Mouse (Mus musculus) heart, embryonic 15.5 days (tissue): ENCODE measurements around the gene Ston2. TPM values are rescaled to one million over a fixed set of nuclear protein-coding genes. Genes with fewer than 3 reads are reported as not detected.

Source experiments
- ATAC-seq: fragments of 200-750 bp; cut with Nextera tagmentation; replicated peaks from 2 replicates; pipeline ENCODE4 v1.8.0; 2017; ENCODE audit warnings: low read depth, moderate TSS enrichment; ENCODE audit not compliant: insufficient number of reproducible peaks, insufficient read depth, low FRiP score
- H3K27ac ChIP-seq: fragments of 300-500 bp; sonication (generic); 2 replicates; pipeline ENCODE4 v1.5.1; 2015; ENCODE audit warnings: mild to moderate bottlenecking, inconsistent platforms
- H3K27me3 ChIP-seq: fragments of 300-500 bp; sonication (generic); 2 replicates; pipeline ENCODE4 v1.6.1; 2015; ENCODE audit warnings: inconsistent platforms
- H3K36me3 ChIP-seq: fragments of 300-500 bp; sonication (generic); 2 replicates; pipeline ENCODE4 v1.6.1; 2015; ENCODE audit warnings: mild to moderate bottlenecking, inconsistent platforms
- H3K4me1 ChIP-seq: fragments of 300-500 bp; sonication (generic); replicated peaks from 2 replicates; pipeline ENCODE4 v1.6.1; 2015; ENCODE audit warnings: inconsistent platforms
- H3K4me2 ChIP-seq: fragments of 300-500 bp; sonication (generic); 2 replicates; pipeline ENCODE4 v1.6.1; 2015; ENCODE audit warnings: inconsistent platforms, mild to moderate bottlenecking, moderate library complexity
- H3K4me3 ChIP-seq: fragments of 300-500 bp; sonication (generic); 2 replicates; pipeline ENCODE4 v1.5.1; 2015; ENCODE audit warnings: mild to moderate bottlenecking, inconsistent platforms
- H3K9ac ChIP-seq: fragments of 300-500 bp; sonication (generic); 2 replicates; pipeline ENCODE4 v1.6.1; 2015; ENCODE audit warnings: mild to moderate bottlenecking, inconsistent platforms
- H3K9me3 ChIP-seq: fragments of 300-500 bp; sonication (generic); replicated peaks from 2 replicates; pipeline ENCODE4 v1.6.1; 2016; ENCODE audit warnings: inconsistent platforms
- WGBS: fragments of 180-500 bp; shearing (Covaris S2); methylation state at CpG from one replicate; pipeline ENCODE4 v1.1.7; 2015; ENCODE audit warnings: mixed read lengths; 5-methylcytosine and 5-hydroxymethylcytosine counted together
- polyA plus RNA-seq: library from polyadenylated mRNA; unstranded; fragments of >200 nt; fragmentation: Nextera tagmentation; extraction: Ambion mirVana; gene quantifications from 2 replicates; pipeline ENCODE4 v1.2.1, GENCODE M21; 2015

Ston2 gene
- polyA plus RNA-seq, 1 experiment from 2014 or later = 1.6 TPM

GRCm38 (mm10) chr12:91672528-91672927 lies 115.7 kb downstream of the Ston2 start:
- Histone ChIP-seq H3K4me2 (no peak overlapping the region), H3K27me3 (peaks cover 2% of the 10 kb centered on the region; the same call in 1 of the 2 replicates), H3K27ac (no peak overlapping the region), H3K9ac (no peak overlapping the region), H3K4me3 (no peak overlapping the region), H3K36me3 (no peaks in the 10 kb centered on the region), H3K4me1 (peaks cover 16% of the 10 kb centered on the region), H3K9me3 (no peaks in the 10 kb centered on the region)
- WGBS = 86% methylated on average over 7 of the region's 7 CpGs
- ATAC-seq = no peak

- no peak; the same call in 1 of the 2 replicates for ATAC-seq
- Histone ChIP-seq H3K4me1 (peaks cover 19% of the 10 kb centered on the region), H3K27ac (no peak overlapping the region), H3K4me3 (no peak overlapping the region), H3K27me3 (peaks cover 2% of the 10 kb centered on the region; the same call in 1 of the 2 replicates), H3K36me3 (no peaks in the 10 kb centered on the region), H3K9me3 (no peaks in the 10 kb centered on the region), H3K4me2 (no peak overlapping the region), H3K9ac (no peak overlapping the region)
- 44% methylated on average over 16 of the region's 16 CpGs for WGBS
These were observed 119.5 kb downstream of the Ston2 start for GRCm38 (mm10) chr12:91668529-91669245.

- Histone ChIP-seq H3K27me3 (peaks cover 2% of the 10 kb centered on the region; the same call in 1 of the 2 replicates), H3K4me1 (peaks cover 19% of the 10 kb centered on the region), H3K9me3 (no peaks in the 10 kb centered on the region), H3K9ac (no peak overlapping the region), H3K36me3 (no peaks in the 10 kb centered on the region), H3K4me3 (no peak overlapping the region), H3K27ac (no peak overlapping the region), H3K4me2 (no peak overlapping the region)
- WGBS = 34% methylated on average over 7 of the region's 7 CpGs
- ATAC-seq = 0 out of 2 replicates have a peak, but pooled peaks have one; percentile 7
These were observed 120.4 kb downstream of the Ston2 start for GRCm38 (mm10) chr12:91667741-91668140.

- no peak for ATAC-seq
These were observed 121.6 kb downstream of the Ston2 start for GRCm38 (mm10) chr12:91666607-91667006.

GRCm38 (mm10) chr12:91665431-91665830 lies 122.8 kb downstream of the Ston2 start:
- no peak for ATAC-seq
- Histone ChIP-seq H3K4me3 (no peak overlapping the region), H3K27me3 (peaks cover 2% of the 10 kb centered on the region; the same call in 1 of the 2 replicates), H3K4me2 (no peak overlapping the region), H3K9ac (no peak overlapping the region), H3K27ac (no peak overlapping the region), H3K4me1 (peaks cover 19% of the 10 kb centered on the region), H3K9me3 (no peaks in the 10 kb centered on the region), H3K36me3 (no peaks in the 10 kb centered on the region)
- WGBS = 75% methylated on average over 5 of the region's 5 CpGs

More at GRCm38 (mm10) chr12:91666607-91667006, 121.6 kb downstream of the Ston2 start:
- H3K9me3 ChIP-seq = no peaks in the 10 kb centered on the region
- H3K4me2 ChIP-seq = no peak overlapping the region
- WGBS = 94% methylated on average over 3 of the region's 3 CpGs
- H3K27me3 ChIP-seq = peaks cover 2% of the 10 kb centered on the region; the same call in 1 of the 2 replicates
- no peak overlapping the region for H3K27ac ChIP-seq
- H3K9ac ChIP-seq = no peak overlapping the region
- H3K4me3 ChIP-seq = no peak overlapping the region
- H3K36me3 ChIP-seq = no peaks in the 10 kb centered on the region
- peaks cover 19% of the 10 kb centered on the region for H3K4me1 ChIP-seq

- Histone ChIP-seq H3K36me3 (no peaks in the 10 kb centered on the region), H3K4me1 (peaks cover 13% of the 10 kb centered on the region), H3K9ac (no peak overlapping the region), H3K27me3 (no peaks in the 10 kb centered on the region), H3K4me3 (no peak overlapping the region), H3K9me3 (no peaks in the 10 kb centered on the region), H3K27ac (no peak overlapping the region), H3K4me2 (no peak overlapping the region)
- 72% methylated on average over 6 of the region's 6 CpGs for WGBS
- no peak for ATAC-seq
These were observed 124.9 kb downstream of the Ston2 start for GRCm38 (mm10) chr12:91663260-91663659.

- Histone ChIP-seq H3K9me3 (no peaks in the 10 kb centered on the region), H3K36me3 (no peaks in the 10 kb centered on the region), H3K27me3 (no peaks in the 10 kb centered on the region), H3K4me1 (peaks cover 10% of the 10 kb centered on the region), H3K4me3 (no peak overlapping the region), H3K4me2 (no peak overlapping the region), H3K27ac (no peak overlapping the region), H3K9ac (no peak overlapping the region)
- WGBS = 78% methylated on average over 4 of the region's 4 CpGs
- ATAC-seq = no peak
These were observed 125.3 kb downstream of the Ston2 start for GRCm38 (mm10) chr12:91662844-91663243.

- H3K36me3 ChIP-seq = no peaks in the 10 kb centered on the region
- no peaks in the 10 kb centered on the region for H3K9me3 ChIP-seq
- no peak overlapping the region for H3K9ac ChIP-seq
- no peak overlapping the region for H3K4me2 ChIP-seq
- WGBS = 84% methylated on average over 12 of the region's 12 CpGs
- no peaks in the 10 kb centered on the region for H3K27me3 ChIP-seq
- no peak overlapping the region for H3K4me3 ChIP-seq
- no peaks in the 10 kb centered on the region for H3K4me1 ChIP-seq
- no peak overlapping the region for H3K27ac ChIP-seq
- no peak for ATAC-seq
These were observed 127.4 kb downstream of the Ston2 start for GRCm38 (mm10) chr12:91660640-91661417.

- H3K27me3 ChIP-seq = no peaks in the 10 kb centered on the region
- H3K9ac ChIP-seq = no peak overlapping the region
- H3K4me2 ChIP-seq = no peak overlapping the region
- H3K36me3 ChIP-seq = no peaks in the 10 kb centered on the region
- 52% methylated on average over 3 of the region's 3 CpGs for WGBS
- no peaks in the 10 kb centered on the region for H3K9me3 ChIP-seq
- H3K27ac ChIP-seq = no peak overlapping the region
- no peak overlapping the region for H3K4me3 ChIP-seq
- H3K4me1 ChIP-seq = peaks cover 5% of the 10 kb centered on the region
- ATAC-seq = no peak
These were observed 133.6 kb downstream of the Ston2 start for GRCm38 (mm10) chr12:91654399-91655122.

GRCm38 (mm10) chr12:91648426-91648825 lies 139.8 kb downstream of the Ston2 start:
- WGBS = 92% methylated on average over 17 of the region's 17 CpGs
- no peak for ATAC-seq
- Histone ChIP-seq H3K36me3 (no peaks in the 10 kb centered on the region), H3K4me2 (no peak overlapping the region), H3K9me3 (no peaks in the 10 kb centered on the region), H3K27ac (no peak overlapping the region), H3K9ac (no peak overlapping the region), H3K4me3 (no peak overlapping the region), H3K27me3 (no peaks in the 10 kb centered on the region), H3K4me1 (peaks cover 15% of the 10 kb centered on the region)
